Mouse (Mus musculus) thymus, postnatal 10 days (tissue): Measurements from ENCODE around the gene Padi1.
A peak's percentile ranks its signal among the peaks of the same experiment; 100 is the strongest.

ENCODE experiments used
- DNase-seq, 2 experiments: peaks; one replicate each; pipeline ENCODE4 v3.0.0; 2021; ENCODE audit warnings: low spot score in 2 of 2

The Padi1 gene

DNA sequence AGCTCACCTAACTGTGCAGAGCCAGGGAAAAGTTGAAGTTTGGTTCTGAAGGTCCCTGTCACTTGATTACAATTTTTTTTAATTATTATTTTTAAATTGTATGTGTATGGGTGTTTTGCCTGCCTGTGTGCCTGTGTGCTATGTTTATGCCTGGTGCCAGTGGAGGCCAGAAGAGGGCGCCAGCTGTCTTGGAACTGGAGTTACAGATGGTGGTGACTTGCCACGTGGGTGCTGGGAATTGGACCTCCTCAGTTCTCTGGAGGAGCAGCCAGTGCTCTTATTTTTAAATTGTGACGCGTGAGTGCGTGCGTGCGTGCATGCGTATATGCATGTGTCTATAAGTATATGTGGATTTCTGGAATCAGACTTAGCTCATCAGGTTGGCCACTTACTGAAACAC is 28.2 kb downstream of the Padi1 start:
- no peak for DNase-seq

DNA sequence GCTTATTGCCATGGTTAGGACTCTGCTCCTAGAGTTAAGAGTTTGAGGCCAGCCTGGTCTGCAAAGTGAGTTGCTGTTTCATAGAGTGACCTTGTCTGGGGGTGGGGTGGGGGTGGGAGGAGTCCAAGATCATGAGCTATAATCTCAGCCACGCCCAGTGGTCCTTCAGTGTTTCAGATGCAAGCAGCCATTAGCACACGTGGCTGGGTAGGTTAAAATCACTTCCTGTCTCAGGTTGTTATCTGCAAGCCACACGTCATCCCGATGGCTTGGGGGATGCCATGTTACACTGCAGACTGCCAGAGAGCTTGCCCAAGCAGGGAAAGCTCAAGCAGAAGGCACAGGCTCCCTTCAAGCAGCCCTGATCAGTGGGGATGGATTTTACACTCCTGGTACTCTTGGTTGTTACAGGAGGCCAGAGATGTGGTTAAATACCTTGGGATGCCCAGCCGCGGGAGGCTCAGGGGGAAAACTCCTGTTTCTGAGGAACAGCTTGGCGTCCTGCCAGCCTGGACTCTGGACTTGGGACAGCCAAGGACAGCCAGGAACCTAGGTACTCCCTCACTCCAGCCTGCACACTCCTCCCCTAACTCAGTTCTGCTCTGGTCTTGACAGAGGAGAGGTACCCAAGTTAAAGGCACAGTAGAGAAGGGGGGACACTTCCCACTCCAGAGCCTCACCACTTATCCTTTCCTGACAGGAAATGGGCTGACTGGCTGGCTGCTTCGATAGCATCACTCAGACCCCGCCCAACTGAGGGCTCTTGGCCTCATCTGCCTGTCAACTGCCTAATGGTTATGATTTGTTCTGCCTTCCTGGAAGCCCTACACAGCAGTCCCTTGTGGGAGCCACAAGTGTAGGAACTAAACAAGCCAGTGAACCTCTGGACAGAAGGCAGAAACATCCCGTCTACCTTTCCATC is 29.3 kb downstream of the Padi1 start:
- no peak for DNase-seq

GRCm38 (mm10) chr4:140815496-140815895 is 30.1 kb downstream of the Padi1 start:
- DNase-seq = no peak

- peak; percentile 27 to 49 for DNase-seq
Measured at GRCm38 (mm10) chr4:140814241-140815225, 31.0 kb downstream of the Padi1 start.

DNA sequence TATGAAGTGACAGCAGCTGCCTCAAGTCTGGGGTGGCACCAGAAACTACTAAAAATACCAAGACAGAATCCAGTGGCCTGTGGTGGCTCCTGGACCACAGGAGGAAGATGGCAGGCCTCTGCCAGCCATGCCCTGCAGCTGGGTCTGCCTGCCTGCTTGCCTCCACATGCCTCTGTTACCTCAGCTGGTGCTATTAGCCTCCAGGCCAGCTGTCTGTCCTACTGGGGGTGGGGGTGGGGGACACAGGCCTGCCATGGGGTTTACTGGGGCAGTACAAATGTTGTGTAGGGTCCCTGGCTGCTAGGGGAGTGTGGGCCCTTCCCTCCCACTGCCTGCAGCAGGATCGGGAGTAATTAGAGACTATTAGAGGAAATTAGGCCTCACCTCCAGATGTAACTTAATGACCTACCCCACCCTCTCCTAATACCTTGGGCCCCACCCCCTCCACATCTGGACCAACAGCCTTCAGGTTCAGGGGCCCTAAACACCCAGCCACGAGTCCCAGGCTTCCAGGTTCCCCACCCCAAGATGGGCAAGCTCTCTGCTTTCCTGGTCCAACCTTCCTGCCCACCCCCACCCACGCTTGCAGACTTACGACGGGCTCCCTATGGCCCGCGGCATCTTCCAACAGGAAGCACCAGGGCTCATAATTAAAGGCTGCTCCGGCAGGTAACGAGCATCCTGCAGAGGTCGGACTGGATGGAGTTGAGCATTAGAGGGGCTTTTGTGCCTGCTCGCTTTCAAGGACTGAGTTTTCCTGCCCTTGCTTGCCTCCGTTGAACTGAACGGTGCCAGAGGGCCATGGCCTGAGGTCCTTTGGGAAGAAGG is 32.0 kb downstream of the Padi1 start:
- no peak for DNase-seq

DNA sequence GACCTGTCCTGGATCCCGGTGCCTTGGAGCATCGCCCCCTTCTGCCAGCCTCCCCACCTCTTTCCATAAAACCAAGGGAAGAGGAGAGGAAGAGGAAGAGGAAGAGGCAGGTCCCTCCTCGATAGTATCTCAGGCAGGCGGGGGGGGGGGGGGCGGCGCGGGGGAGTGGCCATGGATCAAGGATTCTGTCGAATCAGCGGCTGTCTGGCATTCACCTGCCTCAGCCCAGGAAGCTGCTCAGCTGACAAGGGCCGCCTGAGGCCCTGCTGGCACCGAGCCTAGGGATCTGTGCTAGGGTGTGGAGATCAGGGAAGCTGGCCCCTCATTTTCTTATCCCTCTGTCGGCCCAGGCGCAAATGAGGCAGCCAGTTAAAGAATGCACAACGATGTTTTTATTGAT is 33.0 kb downstream of the Padi1 start:
- DNase-seq = no peak

- no peak for DNase-seq
Measured at GRCm38 (mm10) chr4:140812191-140812590, 33.4 kb downstream of the Padi1 start.

DNA sequence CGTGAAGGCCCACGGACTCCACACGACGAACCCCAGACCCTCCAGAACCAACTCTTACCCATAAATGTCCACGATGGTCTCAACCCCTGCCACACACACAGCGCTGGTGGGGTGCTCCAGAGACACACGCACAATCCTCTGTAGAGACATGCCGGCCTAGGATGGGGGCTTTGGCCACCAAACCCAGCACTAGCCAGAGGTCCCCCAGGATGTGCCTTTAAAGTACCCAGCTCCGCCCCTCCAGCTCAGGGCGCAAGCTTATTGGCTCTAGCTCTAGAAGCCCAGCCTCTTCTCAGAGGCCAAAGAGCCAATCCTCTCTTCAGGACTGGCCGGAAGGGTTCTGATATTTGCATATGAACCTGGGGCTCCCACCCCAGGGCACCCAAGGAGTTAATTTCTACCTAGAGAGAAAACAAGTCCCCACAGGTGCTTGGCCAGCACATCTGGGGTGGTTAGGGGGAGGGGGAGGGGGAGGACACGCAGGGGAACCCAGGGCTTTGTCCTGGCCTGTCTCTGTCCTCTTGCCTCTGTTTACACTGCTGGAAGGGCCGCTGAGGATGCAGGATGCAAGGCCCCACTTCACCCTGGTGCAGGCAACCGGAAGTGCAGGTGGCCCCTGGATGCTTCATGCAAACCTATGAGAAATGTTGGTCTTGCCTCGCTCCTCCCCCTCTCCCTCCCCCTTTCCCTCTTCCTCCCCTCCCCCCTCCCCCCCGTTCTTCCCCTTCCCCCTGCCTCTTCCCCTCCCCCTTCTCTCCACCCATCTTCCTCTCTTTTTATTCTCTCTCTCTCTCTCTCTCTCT is 34.9 kb downstream of the Padi1 start, which contains the start of gene Padi3:
Gene Padi3 (minus strand): TSS at position 191 of the 803 bp plus-strand sequence.
- DNase-seq = peak; percentile 55 to 65

- DNase-seq = no peak
Measured at GRCm38 (mm10) chr4:140809118-140809517, 36.5 kb downstream of the Padi1 start.

GRCm38 (mm10) chr4:140804601-140805000 is 41.0 kb downstream of the Padi1 start:
- no peak for DNase-seq

DNA sequence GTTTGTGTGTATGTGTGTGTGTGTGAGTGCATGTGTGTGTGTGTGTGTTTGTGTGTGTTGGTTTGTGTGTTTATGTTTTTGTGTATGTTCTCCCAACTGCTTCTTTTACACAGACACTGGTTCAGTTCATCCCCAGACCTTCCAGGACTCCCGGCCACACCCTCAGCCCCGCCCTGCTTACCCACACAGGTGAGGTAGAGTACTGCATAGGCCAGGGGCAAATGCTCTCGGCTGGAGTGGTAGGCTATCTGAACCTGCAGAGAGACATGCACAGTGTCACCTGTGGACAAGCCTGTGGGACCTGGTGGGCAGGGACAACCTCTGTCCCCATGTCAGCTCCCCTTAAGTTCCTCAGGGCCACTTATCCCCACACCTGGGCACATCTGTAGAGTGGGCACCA is 44.2 kb downstream of the Padi1 start:
- no peak for DNase-seq

- no peak for DNase-seq
Measured at GRCm38 (mm10) chr4:140796786-140797185, 48.8 kb downstream of the Padi1 start.

DNA sequence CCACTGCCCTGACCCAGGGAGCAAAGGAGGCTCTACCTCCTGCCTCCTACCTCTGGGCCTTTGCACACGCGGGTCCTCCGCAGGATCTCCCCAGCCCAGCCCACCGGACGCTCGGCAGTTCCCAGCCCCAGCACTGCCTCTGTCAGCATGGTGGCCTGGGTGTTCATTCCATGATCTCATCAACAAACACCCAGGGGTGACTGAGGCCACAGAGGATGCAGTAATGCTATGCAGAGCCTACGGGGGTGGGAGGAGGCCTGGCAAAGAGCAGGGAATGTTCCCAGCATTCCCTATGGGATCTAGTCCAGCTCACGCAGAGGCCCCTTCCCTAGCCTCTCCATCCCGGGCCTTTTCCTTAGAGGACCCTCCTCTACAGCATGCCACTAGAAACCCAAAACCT is 50.9 kb downstream of the Padi1 start:
- no peak for DNase-seq

GRCm38 (mm10) chr4:140793795-140794194 is 51.8 kb downstream of the Padi1 start:
- DNase-seq = no peak

GRCm38 (mm10) chr4:140792584-140792983 is 53.0 kb downstream of the Padi1 start:
- no peak for DNase-seq

DNA sequence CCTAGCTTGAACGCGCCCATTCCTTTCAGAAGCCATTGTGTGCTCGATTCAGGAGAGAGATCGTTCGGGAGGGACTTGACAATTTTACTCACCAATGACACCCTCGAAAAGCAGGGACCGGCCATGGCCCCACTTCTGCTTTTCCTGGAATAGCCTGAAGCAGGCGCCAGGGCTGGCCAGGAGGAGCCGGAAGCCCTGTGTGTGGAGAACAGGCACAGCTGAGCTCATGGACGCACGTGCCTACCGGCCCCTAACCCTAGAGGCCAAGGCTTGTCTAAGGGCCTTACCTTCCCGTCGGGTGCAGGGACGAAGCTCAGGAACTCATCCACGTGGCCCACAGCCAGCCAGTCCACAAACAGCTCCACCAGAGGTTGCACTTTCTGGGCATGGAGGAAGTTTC is 54.5 kb downstream of the Padi1 start:
- no peak for DNase-seq

DNA sequence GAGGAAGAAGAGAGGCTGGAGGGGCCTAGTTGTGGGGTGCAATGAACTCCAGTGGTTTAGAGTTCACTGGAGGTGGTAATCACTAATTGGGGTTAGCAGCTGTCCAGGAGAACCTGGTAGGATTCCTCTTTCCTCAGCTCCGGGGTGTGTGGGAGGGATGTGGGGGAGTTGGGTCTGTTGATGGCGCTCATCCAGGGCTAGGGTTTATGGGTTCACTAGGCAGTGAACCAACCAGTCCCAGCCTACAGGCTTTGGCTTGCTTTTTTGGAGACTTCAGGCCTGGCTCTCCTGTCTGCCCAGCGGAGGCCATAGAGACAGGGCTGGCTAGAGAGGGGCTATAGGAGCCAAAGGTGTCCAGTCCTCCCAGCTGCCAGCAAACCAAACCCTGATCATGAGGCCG is 55.6 kb downstream of the Padi1 start:
- no peak for DNase-seq

DNA sequence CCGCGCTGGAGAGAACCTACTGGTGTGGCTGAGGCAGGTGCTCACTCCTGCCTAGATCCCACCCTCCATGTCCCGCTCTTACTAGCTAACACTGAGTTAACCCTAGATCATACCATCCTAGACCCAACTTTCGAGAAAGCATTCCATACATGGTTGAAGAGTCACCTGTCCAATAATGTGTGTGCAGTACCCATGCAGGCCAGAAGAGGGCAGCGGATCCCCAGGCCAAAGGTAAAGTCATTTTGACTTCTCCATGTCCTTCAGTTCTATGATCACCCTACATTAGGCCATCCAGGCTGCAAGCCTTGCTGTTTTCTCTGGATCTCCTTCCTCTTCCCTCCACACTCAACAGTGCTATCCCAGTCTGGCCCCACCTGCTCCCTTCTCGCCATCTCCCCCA is 56.6 kb downstream of the Padi1 start:
- peak; percentile 62 to 78 for DNase-seq

DNA sequence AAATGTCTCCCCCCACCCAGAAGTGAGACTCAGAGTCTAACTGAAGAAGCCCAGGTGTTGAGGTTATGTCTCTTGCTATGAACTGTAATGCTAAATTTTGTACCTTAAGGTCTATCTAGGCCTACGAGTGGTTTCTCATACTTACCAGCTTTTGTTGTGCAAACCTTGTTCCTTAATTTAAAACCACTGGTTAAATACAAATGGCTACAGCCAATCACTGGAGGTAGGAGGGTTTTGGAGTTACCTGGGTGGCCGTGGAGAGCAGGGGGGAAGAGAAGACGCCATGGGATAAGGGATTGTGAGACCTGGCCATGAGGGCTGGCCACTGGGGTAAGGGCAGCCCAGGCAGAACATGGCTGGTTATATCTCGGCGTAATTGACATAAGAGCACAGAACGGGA is 57.3 kb downstream of the Padi1 start:
- DNase-seq = no peak

GRCm38 (mm10) chr4:140787414-140787813 is 58.2 kb downstream of the Padi1 start:
- no peak for DNase-seq

- DNase-seq = no peak
Measured at GRCm38 (mm10) chr4:140785217-140785616, 60.4 kb downstream of the Padi1 start.
